Mouse (Mus musculus) frontal cortex, adult (tissue): ENCODE measurements around the gene Gal3st1.

Source experiments
- ATAC-seq: cut with Nextera tagmentation; 2 replicates; pipeline ENCODE4 v1.9.2; 2017; ENCODE audit warnings: mild to moderate bottlenecking, moderate library complexity, mixed read lengths; ENCODE audit not compliant: low TSS enrichment

Gal3st1 gene

GRCm38 (mm10) chr11:4031126-4031941 is 47.9 kb downstream of the Gal3st1 start, which contains the start of gene Sec14l4:
Gene Sec14l4, plus strand, starts transcription at chr11:4031462.
- ATAC-seq: no peak

- no peak for ATAC-seq
Measured at GRCm38 (mm10) chr11:4031961-4032360, 48.5 kb downstream of the Gal3st1 start.

- ATAC-seq: no peak
Measured at GRCm38 (mm10) chr11:4033471-4033870, 50.0 kb downstream of the Gal3st1 start.

- ATAC-seq: no peak
Measured at GRCm38 (mm10) chr11:4034169-4034568, 50.7 kb downstream of the Gal3st1 start.

GRCm38 (mm10) chr11:4035116-4035892 is 51.9 kb downstream of the Gal3st1 start:
- ATAC-seq: no peak

- ATAC-seq: no peak
Measured at GRCm38 (mm10) chr11:4035916-4036315, 52.5 kb downstream of the Gal3st1 start.

GRCm38 (mm10) chr11:4036365-4037084 is 53.1 kb downstream of the Gal3st1 start:
- no peak for ATAC-seq

- no peak for ATAC-seq
Measured at GRCm38 (mm10) chr11:4039951-4040350, 56.5 kb downstream of the Gal3st1 start.

GRCm38 (mm10) chr11:4041123-4041625 is 57.7 kb downstream of the Gal3st1 start:
- ATAC-seq: no peak

- ATAC-seq: no peak
Measured at GRCm38 (mm10) chr11:4043081-4043480, 59.6 kb downstream of the Gal3st1 start.

GRCm38 (mm10) chr11:4046526-4046925 is 63.1 kb downstream of the Gal3st1 start:
- ATAC-seq: no peak

GRCm38 (mm10) chr11:4047766-4048165 is 64.3 kb downstream of the Gal3st1 start:
- no peak for ATAC-seq

GRCm38 (mm10) chr11:4048438-4048837 is 65.0 kb downstream of the Gal3st1 start:
- no peak for ATAC-seq
